Mouse (Mus musculus): ENCODE results near the gene Slc4a10.
"Not testable (repeated sequence)": the region's sequence is repeated elsewhere in the genome, so short reads cannot be mapped to it uniquely, and the experiment has no call there.

The Slc4a10 gene

DNA sequence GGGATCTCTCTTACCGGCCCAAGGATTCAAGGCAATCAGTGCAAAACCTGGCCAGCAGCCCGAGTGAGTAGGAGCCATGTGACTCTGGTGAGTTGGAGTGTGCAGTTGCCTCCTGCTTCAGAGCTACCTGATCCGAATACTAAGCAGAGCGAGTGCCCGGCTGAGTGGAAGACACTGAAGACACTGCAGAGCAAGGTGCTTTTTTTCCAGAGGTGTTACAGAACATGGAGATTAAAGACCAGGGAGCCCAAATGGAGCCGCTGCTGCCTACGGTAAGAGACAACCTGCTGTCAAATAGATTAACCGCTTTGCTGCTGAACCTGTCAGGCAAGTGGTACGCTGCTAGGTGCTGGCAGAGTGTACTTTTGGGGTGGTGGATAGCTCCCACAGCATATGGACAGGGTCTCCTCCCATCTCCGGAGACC is at the start of gene Slc4a10:
TSS of gene Slc4a10 (plus strand) at position 42 of the 425 bp plus-strand sequence.
- in situ Hi-C loops (cut with MboI; ENCODE audit: unreplicated experiment in 2 of 2), result no loop called here

- in situ Hi-C loops (cut with MboI; ENCODE audit: unreplicated experiment in 2 of 2), result not testable (repeated sequence)
These were observed 45.0 kb upstream of the Slc4a10 start for GRCm38 (mm10) chr2:62001251-62001650.

DNA sequence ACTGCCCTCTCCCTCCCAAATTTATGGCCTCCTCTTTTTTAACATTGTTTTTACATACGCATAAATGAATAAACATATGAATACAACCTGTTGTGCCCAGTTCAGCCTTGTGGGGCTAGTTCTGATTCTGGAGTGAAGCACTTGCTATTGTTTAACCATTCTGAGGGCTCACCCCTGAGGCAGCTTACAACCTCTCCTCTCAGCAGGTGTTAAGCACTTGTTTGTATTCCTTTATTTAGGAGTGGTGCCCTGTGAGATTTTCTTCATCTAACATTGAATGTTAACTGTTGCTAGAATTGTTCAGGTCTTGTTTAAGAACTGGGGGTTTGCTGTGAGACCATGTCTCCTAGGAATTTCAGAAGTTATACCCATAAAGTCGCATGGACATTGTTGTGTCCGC is 28.1 kb upstream of the Slc4a10 start:
- in situ Hi-C loops (cut with MboI; ENCODE audit: unreplicated experiment in 2 of 2), result no loop called here

- in situ Hi-C loops (cut with MboI; ENCODE audit: unreplicated experiment in 2 of 2), result no loop called here
These were observed 720 bp downstream of the Slc4a10 start for GRCm38 (mm10) chr2:62046861-62047503.

DNA sequence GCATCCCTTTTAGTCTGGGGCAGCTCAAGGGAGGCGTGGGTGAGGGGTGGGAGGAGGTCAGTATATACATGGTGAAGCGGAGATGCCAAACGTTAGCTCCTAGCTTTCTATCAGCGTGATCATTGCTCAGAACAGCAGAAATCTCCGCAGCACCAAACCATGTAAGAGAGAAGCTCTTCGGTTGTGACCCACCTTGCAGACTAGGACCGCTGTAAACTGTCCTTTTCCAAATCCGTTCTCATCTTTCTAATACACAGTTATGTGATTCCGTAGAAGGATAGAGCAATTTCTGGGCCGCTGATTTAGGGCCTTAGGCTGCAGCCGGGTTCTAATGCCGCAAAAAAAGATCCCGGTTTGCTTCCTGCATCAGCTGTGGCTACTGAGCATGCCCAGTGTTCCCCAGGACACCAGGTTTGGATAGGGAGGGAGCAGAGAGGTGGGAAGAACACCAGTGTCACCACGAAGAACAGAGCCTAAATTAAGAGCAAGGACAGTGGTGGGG is 1.3 kb downstream of the Slc4a10 start:
- in situ Hi-C loops (cut with MboI; ENCODE audit: unreplicated experiment in 2 of 2), result no loop called here

- in situ Hi-C loops (cut with MboI; ENCODE audit: unreplicated experiment in 2 of 2), result no loop called here
These were observed 1.9 kb downstream of the Slc4a10 start for GRCm38 (mm10) chr2:62048116-62048515.

- in situ Hi-C loops (cut with MboI; ENCODE audit: unreplicated experiment in 2 of 2), result no loop called here
These were observed 30.2 kb downstream of the Slc4a10 start for GRCm38 (mm10) chr2:62076512-62076911.

DNA sequence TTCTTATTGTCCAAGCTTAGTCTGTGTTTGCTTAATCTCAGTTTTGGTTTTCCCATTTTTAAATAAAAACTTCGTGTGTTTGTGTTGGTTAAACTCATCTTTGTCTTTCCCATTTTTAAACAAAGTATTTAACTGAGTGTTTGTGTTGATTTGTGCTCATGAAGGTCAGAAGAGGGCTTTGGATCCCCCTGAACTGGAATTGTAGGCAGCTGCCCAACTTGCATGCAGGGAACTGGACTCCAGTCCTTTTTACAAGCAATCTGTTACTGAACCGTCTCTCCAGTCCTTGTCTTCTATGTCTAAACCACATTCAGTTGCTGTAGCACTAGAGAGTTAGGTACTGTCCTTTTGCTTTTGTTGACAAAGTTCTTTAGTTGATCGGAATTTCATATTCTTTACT is 41.3 kb downstream of the Slc4a10 start:
- in situ Hi-C loops (cut with MboI; ENCODE audit: unreplicated experiment in 2 of 2), result no loop called here

DNA sequence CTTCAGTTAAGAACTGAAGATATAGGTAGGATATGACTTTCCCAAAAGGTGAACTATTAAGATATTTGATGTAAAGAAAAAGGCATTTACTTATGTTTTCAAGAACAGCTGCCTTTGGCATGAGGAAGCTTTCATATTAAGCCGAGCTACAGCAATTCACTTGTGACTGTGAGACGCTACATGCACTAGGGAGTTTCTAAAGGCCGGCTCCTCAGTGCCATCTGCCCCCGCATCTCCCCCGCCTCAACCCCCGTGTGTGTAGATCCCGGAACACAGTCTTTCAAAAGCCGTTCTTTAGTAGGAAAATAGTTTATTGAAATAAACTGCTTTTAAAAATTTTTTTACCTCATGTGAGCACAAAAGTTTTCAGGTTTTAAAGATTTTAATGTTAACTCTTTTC is 42.5 kb downstream of the Slc4a10 start:
- in situ Hi-C loops (cut with MboI; ENCODE audit: unreplicated experiment in 2 of 2), result no loop called here

DNA sequence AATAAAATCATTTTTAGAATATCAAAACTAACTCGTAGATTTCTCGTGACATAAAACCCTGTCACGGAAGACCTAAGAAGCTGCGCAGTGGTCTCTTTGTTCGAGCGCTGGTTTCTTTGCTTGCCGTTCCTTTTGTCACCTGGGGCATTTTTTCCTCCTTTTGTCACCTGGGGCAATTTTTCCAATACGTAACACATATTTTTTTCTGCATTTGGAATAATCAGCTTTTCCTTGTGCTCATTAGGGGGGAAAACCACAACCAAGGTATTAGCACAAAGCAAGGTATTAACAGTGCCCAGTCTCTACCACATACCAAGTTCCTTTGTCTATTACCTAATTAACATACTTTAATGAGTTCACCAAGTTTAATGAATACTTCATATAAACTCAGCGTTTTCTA is 42.9 kb downstream of the Slc4a10 start:
- in situ Hi-C loops (cut with MboI; ENCODE audit: unreplicated experiment in 2 of 2), result no loop called here

- in situ Hi-C loops (cut with MboI; ENCODE audit: unreplicated experiment in 2 of 2), result no loop called here
These were observed 54.3 kb downstream of the Slc4a10 start for GRCm38 (mm10) chr2:62100526-62100925.

DNA sequence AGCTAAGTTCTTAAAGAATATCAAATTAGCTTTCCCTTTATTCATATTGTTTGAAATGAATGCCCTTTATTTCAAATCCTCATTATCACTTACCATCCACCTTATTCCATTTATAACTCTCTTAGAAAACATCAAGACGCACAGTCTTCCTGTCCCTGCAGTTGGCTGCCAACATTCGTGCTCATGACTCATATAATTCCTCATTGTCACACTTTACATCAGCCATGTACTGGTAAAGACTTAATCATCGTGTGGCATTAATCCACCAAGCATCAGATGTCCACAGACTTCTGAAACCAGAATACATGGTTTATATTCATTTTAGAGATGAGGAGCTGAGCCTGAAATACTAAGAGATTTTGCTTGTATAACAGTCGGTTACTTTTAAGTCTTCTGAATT is 69.1 kb downstream of the Slc4a10 start:
- in situ Hi-C loops (cut with MboI; ENCODE audit: unreplicated experiment in 2 of 2), result no loop called here

GRCm38 (mm10) chr2:62129975-62130374 is 83.7 kb downstream of the Slc4a10 start:
- in situ Hi-C loops (cut with MboI; ENCODE audit: unreplicated experiment in 2 of 2), result no loop called here

- in situ Hi-C loops (cut with MboI; ENCODE audit: unreplicated experiment in 2 of 2), result no loop called here
These were observed 88.6 kb downstream of the Slc4a10 start for GRCm38 (mm10) chr2:62134911-62135310.

- in situ Hi-C loops (cut with MboI; ENCODE audit: unreplicated experiment in 2 of 2), result no loop called here
These were observed 101.4 kb downstream of the Slc4a10 start for GRCm38 (mm10) chr2:62147636-62148035.

DNA sequence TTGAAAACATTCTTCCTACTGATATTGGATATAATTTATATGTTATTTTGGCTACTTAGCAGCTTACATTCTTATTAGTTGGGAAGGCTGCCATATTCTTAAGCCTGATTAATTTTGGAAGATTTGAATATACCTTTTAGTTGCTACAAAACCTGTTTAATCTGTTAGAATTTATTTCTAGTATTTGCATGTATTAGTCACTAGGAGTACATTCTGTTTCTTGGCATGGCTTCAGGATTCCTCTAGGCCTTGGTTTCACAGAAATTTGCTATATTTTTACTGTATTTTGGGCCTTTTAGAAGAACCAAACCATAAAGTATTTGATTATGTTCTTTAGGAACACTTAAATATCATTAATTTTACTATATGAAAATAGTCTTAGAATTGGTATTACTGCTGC is 103.2 kb downstream of the Slc4a10 start:
- in situ Hi-C loops (cut with MboI; ENCODE audit: unreplicated experiment in 2 of 2), result no loop called here

GRCm38 (mm10) chr2:62150830-62151229 is 104.6 kb downstream of the Slc4a10 start:
- in situ Hi-C loops (cut with MboI; ENCODE audit: unreplicated experiment in 2 of 2), result no loop called here

DNA sequence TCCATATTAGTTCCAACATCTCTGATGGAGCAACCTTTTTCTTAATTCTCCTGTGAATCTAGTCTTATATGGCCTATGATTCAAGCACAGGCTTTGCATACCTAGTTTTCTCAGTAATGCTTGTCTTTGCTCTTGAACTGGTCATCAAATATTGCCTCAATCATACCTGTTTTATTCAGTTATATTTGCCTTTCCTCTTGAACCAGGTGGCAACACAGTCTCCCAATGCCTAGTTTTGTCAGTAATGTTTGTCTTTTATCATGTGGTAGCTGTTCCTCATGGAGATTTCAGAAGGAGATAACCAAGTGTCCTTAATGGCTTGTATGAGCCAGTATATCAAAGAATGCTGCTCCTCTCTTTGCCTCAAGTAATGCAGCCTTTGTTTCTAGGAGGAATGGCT is 163.8 kb downstream of the Slc4a10 start:
- in situ Hi-C loops (cut with MboI; ENCODE audit: unreplicated experiment in 2 of 2), result no loop called here

- in situ Hi-C loops (cut with MboI; ENCODE audit: unreplicated experiment in 2 of 2), result no loop called here
These were observed 164.8 kb downstream of the Slc4a10 start for GRCm38 (mm10) chr2:62211106-62211505.

DNA sequence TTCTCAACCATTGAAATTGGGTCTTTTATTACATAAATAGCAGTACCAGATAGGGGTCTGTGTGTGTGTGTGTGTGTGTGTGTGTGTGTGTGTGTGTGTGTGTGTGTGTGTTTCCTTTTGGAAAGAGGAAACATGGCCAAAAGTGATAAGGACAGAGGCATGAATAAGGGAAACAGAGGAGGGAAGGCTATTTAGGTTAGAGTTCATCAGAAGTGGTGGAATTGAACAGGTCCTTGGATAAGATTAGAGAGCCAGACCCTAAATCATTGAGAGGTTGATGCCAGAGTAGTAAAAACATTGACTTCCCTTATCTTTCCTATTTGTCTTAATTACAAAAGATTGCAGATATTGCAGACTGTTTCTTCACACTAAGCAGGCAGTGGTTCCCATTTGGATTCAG is 181.3 kb downstream of the Slc4a10 start:
- in situ Hi-C loops (cut with MboI; ENCODE audit: unreplicated experiment in 2 of 2), result no loop called here

DNA sequence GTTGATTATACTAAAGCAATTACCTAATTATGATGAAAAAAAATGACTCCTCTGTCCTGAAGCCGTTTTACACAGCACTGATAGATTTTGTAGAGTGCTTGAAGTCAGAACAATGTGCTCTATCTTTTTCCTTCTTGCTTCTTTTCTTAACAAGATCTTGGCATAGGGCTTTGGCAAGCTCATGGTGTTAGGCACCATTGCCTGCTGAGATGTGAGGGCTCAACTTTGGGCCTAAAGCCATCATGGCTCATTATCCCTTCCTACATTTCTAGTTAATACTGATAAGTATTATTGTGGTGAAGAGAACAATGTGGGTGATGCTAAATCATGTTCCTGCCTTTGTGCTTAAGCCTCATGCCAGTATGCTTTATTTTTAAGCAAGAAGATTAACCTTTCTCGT is 185.0 kb downstream of the Slc4a10 start:
- in situ Hi-C loops (cut with MboI; ENCODE audit: unreplicated experiment in 2 of 2), result no loop called here

- in situ Hi-C loops (cut with MboI; ENCODE audit: unreplicated experiment in 2 of 2), result no loop called here
These were observed 197.9 kb downstream of the Slc4a10 start for GRCm38 (mm10) chr2:62244167-62244566.

- in situ Hi-C loops (cut with MboI; ENCODE audit: unreplicated experiment in 2 of 2), result no loop called here
These were observed 222.2 kb downstream of the Slc4a10 start for GRCm38 (mm10) chr2:62268467-62268866.

Data from v-Abl transformed pro-B cells (cell line).